Mouse (Mus musculus) gastrocnemius, adult 18-20 months (tissue): ENCODE measurements around the gene Gm10300. TPM values are rescaled to one million over a fixed set of nuclear protein-coding genes. Genes with fewer than 3 reads are reported as not detected.

Experiments used
- DNase-seq: peaks from one replicate; pipeline ENCODE4 v3.0.0; 2021; ENCODE audit warnings: low spot score
- total RNA-seq, 2 experiments: library from RNA; stranded (reverse); gene quantifications; 2 replicates each; pipeline ENCODE4 v1.2.3; 2021

Gene Gm10300
- total RNA-seq, 2 experiments from 2014 or later, result 0.09 TPM; not detected in 1

GRCm38 (mm10) chr4:132078296-132078714, 3.8 kb downstream of the Gm10300 start:
- DNase-seq, result peak; percentile 39

GRCm38 (mm10) chr4:132079555-132080275, 5.2 kb downstream of the Gm10300 start:
- peak; percentile 76 for DNase-seq

- no peak for DNase-seq
These were observed 6.0 kb downstream of the Gm10300 start for GRCm38 (mm10) chr4:132080492-132080983.

- DNase-seq, result no peak
These were observed 10.6 kb downstream of the Gm10300 start for GRCm38 (mm10) chr4:132085114-132085513.

GRCm38 (mm10) chr4:132088921-132089320, 14.4 kb downstream of the Gm10300 start:
- DNase-seq, result peak; percentile 62

- no peak for DNase-seq
These were observed 18.6 kb downstream of the Gm10300 start for GRCm38 (mm10) chr4:132093136-132093535.

- DNase-seq, result no peak
These were observed 19.4 kb downstream of the Gm10300 start for GRCm38 (mm10) chr4:132093928-132094327.

GRCm38 (mm10) chr4:132095043-132095442, 20.5 kb downstream of the Gm10300 start:
- no peak for DNase-seq

GRCm38 (mm10) chr4:132099548-132099947, 25.1 kb downstream of the Gm10300 start:
- DNase-seq, result no peak

- no peak for DNase-seq
These were observed 26.7 kb downstream of the Gm10300 start for GRCm38 (mm10) chr4:132101152-132101551.

GRCm38 (mm10) chr4:132108221-132108620, 33.7 kb downstream of the Gm10300 start:
- no peak for DNase-seq

- no peak for DNase-seq
These were observed 36.7 kb downstream of the Gm10300 start for GRCm38 (mm10) chr4:132111227-132111626.

- DNase-seq, result no peak
These were observed 39.1 kb downstream of the Gm10300 start for GRCm38 (mm10) chr4:132113411-132114095.

GRCm38 (mm10) chr4:132116315-132116714, 41.8 kb downstream of the Gm10300 start:
- no peak for DNase-seq

- DNase-seq, result no peak
These were observed 45.1 kb downstream of the Gm10300 start for GRCm38 (mm10) chr4:132119566-132119965.

- DNase-seq, result no peak
These were observed 47.2 kb downstream of the Gm10300 start for GRCm38 (mm10) chr4:132121674-132122073.

GRCm38 (mm10) chr4:132123166-132123565, 48.7 kb downstream of the Gm10300 start:
- no peak for DNase-seq

Other genes starting within 250 kb of the Gm10300 start
- 1 to 10 TPM in 1 of 2 experiments, under 1 TPM in 1; 0.71 to 1.5 TPM for gene Ptpru, start 236.4 kb upstream of the Gm10300 start, total RNA-seq
- gene Mecr, start 231.2 kb upstream of the Gm10300 start, total RNA-seq, result 10 to 100 TPM; 19.7 to 25.5 TPM
- 10 to 100 TPM; 28.0 TPM for gene Srsf4, start 201.1 kb upstream of the Gm10300 start, total RNA-seq
- gene Tmem200b, start 152.9 kb upstream of the Gm10300 start, total RNA-seq, result 1 to 10 TPM; 1.3 to 3.2 TPM
- gene Epb41, start 624 bp downstream of the Gm10300 start, total RNA-seq, result 100 to 1,000 TPM; 108 to 134 TPM
- gene Oprd1, start 69.8 kb downstream of the Gm10300 start, total RNA-seq, result under 1 TPM; 0.07 TPM
- 10 to 100 TPM; 29.7 to 29.8 TPM for gene Ythdf2, start 137.6 kb downstream of the Gm10300 start, total RNA-seq
- 1 to 10 TPM; 6.7 to 8.0 TPM for gene Gmeb1, start 186.9 kb downstream of the Gm10300 start, total RNA-seq
- 10 to 100 TPM; 34.4 to 37.3 TPM for gene Taf12, start 199.7 kb downstream of the Gm10300 start, total RNA-seq
- gene Rab42, start 228.7 kb downstream of the Gm10300 start, total RNA-seq, result under 1 TPM in 1 of 2 experiments, not detected in 1; 0.31 TPM